Mouse (Mus musculus) heart, adult 2 months (tissue): ENCODE data around the gene Lrrc49. TPM values are rescaled to one million over a fixed set of nuclear protein-coding genes. Genes with fewer than 3 reads are reported as not detected.

Experiments
- DNase-seq, 2 experiments: peaks; one replicate each; pipeline ENCODE4 v3.0.0; 2021
- H3K27ac ChIP-seq: fragments of 200-600 bp; 2 replicates; pipeline ENCODE4 v1.8.1; 2022
- H3K27me3 ChIP-seq: fragments of 200-500 bp; 2 replicates; pipeline ENCODE4 v1.6.1; 2012; ENCODE audit warnings: mild to moderate bottlenecking, low read length, inconsistent platforms, mixed read lengths; ENCODE audit not compliant: control insufficient read depth, insufficient read depth
- H3K36me3 ChIP-seq: fragments of 200-500 bp; 2 replicates; pipeline ENCODE4 v1.6.1; 2012; ENCODE audit warnings: low read length, inconsistent platforms; ENCODE audit not compliant: control insufficient read depth, insufficient read depth
- H3K4me1 ChIP-seq: fragments of 200-500 bp; 2 replicates; pipeline ENCODE4 v1.6.1; 2011; ENCODE audit warnings: low read length; ENCODE audit not compliant: control insufficient read depth, insufficient read depth
- H3K4me3 ChIP-seq: fragments of 200-600 bp; 2 replicates; pipeline ENCODE4 v1.8.1; 2022
- H3K79me2 ChIP-seq: fragments of 200-500 bp; replicated peaks from 2 replicates; pipeline ENCODE4 v1.6.1; 2012; ENCODE audit warnings: mild to moderate bottlenecking, inconsistent platforms, low read length, moderate library complexity, mixed read lengths; ENCODE audit not compliant: control insufficient read depth, insufficient read depth
- H3K9ac ChIP-seq: fragments of 200-500 bp; 2 replicates; pipeline ENCODE4 v1.6.1; 2012; ENCODE audit warnings: low read depth, mild to moderate bottlenecking, control low read depth, inconsistent platforms, low read length, mixed read lengths
- CTCF ChIP-seq: fragments of 200-600 bp; IDR thresholded peaks from 2 replicates; pipeline ENCODE4 v1.8.1; 2022; ENCODE audit warnings: antibody characterized with exemption, mild to moderate bottlenecking, moderate library complexity
- EP300 ChIP-seq: fragments of 200-500 bp; IDR thresholded peaks from 2 replicates; pipeline ENCODE4 v1.6.1; 2011; ENCODE audit warnings: low read depth, low read length, control low read depth; ENCODE audit not compliant: insufficient read depth
- POLR2A ChIP-seq: fragments of 200-500 bp; IDR thresholded peaks from 2 replicates; pipeline ENCODE4 v1.6.1; 2011; ENCODE audit warnings: mild to moderate bottlenecking, low read depth, low read length, control low read depth; ENCODE audit not compliant: insufficient read depth
- WGBS: fragments of 180-500 bp; shearing (Covaris S2); methylation state at CpG from one replicate; pipeline ENCODE4 v1.1.7; 2018; 5-methylcytosine and 5-hydroxymethylcytosine counted together
- intact Hi-C: fragments of 180-260 bp; cut with DNase I; formaldehyde crosslinking; loops from one replicate; pipeline ENCODE4 v1.15.1; 2025
- polyA plus RNA-seq: library from polyadenylated mRNA; depleted of rRNA; stranded (reverse); fragments of >200 nt; gene quantifications from 2 replicates; pipeline ENCODE4 v1.2.3, GENCODE M21; 2012
- total RNA-seq, 2 experiments: library from RNA; stranded (reverse); gene quantifications; 2 replicates each; pipeline ENCODE4 v1.2.3; 2021

Gene Lrrc49
- total and polyA plus RNA-seq, 3 experiments, result 2.1 to 3.7 (median 3.7) TPM

GRCm38 (mm10) chr9:60562443-60563371, 125.3 kb downstream of the Lrrc49 start:
- H3K9ac ChIP-seq, result no peak overlapping the region
- H3K36me3 ChIP-seq, result no peaks in the 10 kb centered on the region
- TF ChIP-seq CTCF (no peak), POLR2A (no peak), EP300 (no peak)
- H3K27ac ChIP-seq, result no peak overlapping the region
- intact Hi-C loops, result no loop called here
- no peaks in the 10 kb centered on the region for H3K27me3 ChIP-seq
- no peak for DNase-seq
- H3K79me2 ChIP-seq, result no peaks in the 10 kb centered on the region
- H3K4me3 ChIP-seq, result no peak overlapping the region
- H3K4me1 ChIP-seq, result no peaks in the 10 kb centered on the region; the same call in 1 of the 2 replicates
- WGBS, result 65% methylated on average over 20 of the region's 20 CpGs

GRCm38 (mm10) chr9:60561641-60562289, 126.2 kb downstream of the Lrrc49 start:
- TF ChIP-seq CTCF (no peak), POLR2A (no peak), EP300 (no peak)
- Histone ChIP-seq H3K4me3 (no peak overlapping the region), H3K27me3 (no peaks in the 10 kb centered on the region), H3K36me3 (no peaks in the 10 kb centered on the region), H3K79me2 (no peaks in the 10 kb centered on the region), H3K4me1 (no peaks in the 10 kb centered on the region; the same call in 1 of the 2 replicates), H3K9ac (no peak overlapping the region), H3K27ac (no peak overlapping the region)
- intact Hi-C loops, result no loop called here
- no peak for DNase-seq
- WGBS, result 66% methylated on average over 9 of the region's 9 CpGs

- H3K27me3 ChIP-seq, result no peaks in the 10 kb centered on the region
- intact Hi-C loops, result no loop called here
- H3K4me1 ChIP-seq, result no peaks in the 10 kb centered on the region; the same call in 1 of the 2 replicates
- H3K27ac ChIP-seq, result no peak overlapping the region
- no peak for TF ChIP-seq EP300
- 53% methylated on average over 3 of the region's 3 CpGs for WGBS
- H3K4me3 ChIP-seq, result no peak overlapping the region
- H3K9ac ChIP-seq, result no peak overlapping the region
- no peaks in the 10 kb centered on the region for H3K36me3 ChIP-seq
- H3K79me2 ChIP-seq, result no peaks in the 10 kb centered on the region
- DNase-seq, result no peak
Measured at GRCm38 (mm10) chr9:60558507-60558906, 129.5 kb downstream of the Lrrc49 start.

GRCm38 (mm10) chr9:60551238-60551637, 136.7 kb downstream of the Lrrc49 start:
- H3K27me3 ChIP-seq, result no peaks in the 10 kb centered on the region
- no peak for DNase-seq
- H3K4me1 ChIP-seq, result no peaks in the 10 kb centered on the region
- TF ChIP-seq EP300 (no peak), POLR2A (no peak), CTCF (0 out of 2 replicates have a peak, but pooled peaks have one; percentile 11)
- H3K36me3 ChIP-seq, result no peaks in the 10 kb centered on the region
- WGBS, result 92% methylated on average over 4 of the region's 4 CpGs
- no peak overlapping the region for H3K4me3 ChIP-seq
- intact Hi-C loops, result no loop called here
- H3K79me2 ChIP-seq, result no peaks in the 10 kb centered on the region
- H3K27ac ChIP-seq, result no peak overlapping the region
- no peak overlapping the region for H3K9ac ChIP-seq

- Histone ChIP-seq H3K27ac (no peak overlapping the region), H3K27me3 (no peaks in the 10 kb centered on the region), H3K36me3 (no peaks in the 10 kb centered on the region), H3K4me3 (no peak overlapping the region), H3K79me2 (no peaks in the 10 kb centered on the region; the same call in 1 of the 2 replicates), H3K9ac (no peak overlapping the region), H3K4me1 (peaks cover 2% of the 10 kb centered on the region; the same call in 1 of the 2 replicates)
- WGBS, result 26% methylated on average over 4 of the region's 4 CpGs
- DNase-seq, result peak; percentile 38 to 44
- TF ChIP-seq POLR2A, result no peak
- 0 out of 2 replicates have a peak, but pooled peaks have one; percentile 45 for TF ChIP-seq EP300
- peak; percentile 82 for TF ChIP-seq CTCF
- intact Hi-C loops, result no loop called here
Measured at GRCm38 (mm10) chr9:60548182-60548581, 139.8 kb downstream of the Lrrc49 start.

- no peak for DNase-seq
- Histone ChIP-seq H3K27me3 (no peaks in the 10 kb centered on the region), H3K4me3 (no peak overlapping the region), H3K36me3 (peaks cover 4% of the 10 kb centered on the region; the same call in 1 of the 2 replicates), H3K79me2 (no peaks in the 10 kb centered on the region; the same call in 1 of the 2 replicates), H3K27ac (no peak overlapping the region), H3K9ac (no peak overlapping the region), H3K4me1 (peaks cover 3% of the 10 kb centered on the region; the same call in 1 of the 2 replicates)
- 45% methylated on average over 2 of the region's 2 CpGs for WGBS
- TF ChIP-seq CTCF (no peak), POLR2A (no peak), EP300 (no peak)
- intact Hi-C loops, result no loop called here
Measured at GRCm38 (mm10) chr9:60546169-60546568, 141.8 kb downstream of the Lrrc49 start.
